Mouse (Mus musculus) heart, postnatal 0 days (tissue): ENCODE data around the gene Nipal1. TPM values are rescaled to one million over a fixed set of nuclear protein-coding genes. Genes with fewer than 3 reads are reported as not detected.

Source experiments
- ATAC-seq: fragments of 200-750 bp; cut with Nextera tagmentation; 2 replicates; pipeline ENCODE4 v1.8.0; 2017; ENCODE audit warnings: low read depth, moderate number of reproducible peaks, moderate library complexity; ENCODE audit not compliant: insufficient read depth
- DNase-seq: peaks from one replicate; pipeline ENCODE4 v3.0.0-alpha.2; 2016; ENCODE audit warnings: low spot score
- H3K27ac ChIP-seq: fragments of 300-500 bp; sonication (generic); 2 replicates; pipeline ENCODE4 v1.5.1; 2014; ENCODE audit warnings: low read depth, mild to moderate bottlenecking
- H3K27me3 ChIP-seq: fragments of 300-500 bp; sonication (generic); 2 replicates; pipeline ENCODE4 v1.6.1; 2014; ENCODE audit warnings: low read length, mixed read lengths; ENCODE audit not compliant: control insufficient read depth, insufficient read depth
- H3K36me3 ChIP-seq: fragments of 300-500 bp; sonication (generic); replicated peaks from 2 replicates; pipeline ENCODE4 v1.6.1; 2014; ENCODE audit warnings: low read length, mixed read lengths; ENCODE audit not compliant: control insufficient read depth, insufficient read depth
- H3K4me1 ChIP-seq: fragments of 300-500 bp; sonication (generic); 2 replicates; pipeline ENCODE4 v1.6.1; 2014; ENCODE audit warnings: antibody characterized with exemption; ENCODE audit not compliant: control insufficient read depth, insufficient read depth
- H3K4me2 ChIP-seq: fragments of 300-500 bp; sonication (generic); 2 replicates; pipeline ENCODE4 v1.6.1; 2014; ENCODE audit warnings: low read depth, mild to moderate bottlenecking, low read length, moderate library complexity
- H3K4me3 ChIP-seq: fragments of 300-500 bp; sonication (generic); 2 replicates; pipeline ENCODE4 v1.5.1; 2014; ENCODE audit warnings: low read depth, low read length
- H3K9ac ChIP-seq: fragments of 300-500 bp; sonication (generic); replicated peaks from 2 replicates; pipeline ENCODE4 v1.6.1; 2014; ENCODE audit warnings: low read depth, low read length, mixed read lengths
- H3K9me3 ChIP-seq: fragments of 300-500 bp; sonication (generic); replicated peaks from 2 replicates; pipeline ENCODE4 v1.6.1; 2016; ENCODE audit warnings: low read length; ENCODE audit not compliant: control insufficient read depth
- CTCF ChIP-seq: IDR thresholded peaks from 2 replicates; pipeline ENCODE4 v1.5.1; 2016; ENCODE audit warnings: antibody characterized with exemption, control low read depth, low read depth
- EP300 ChIP-seq: IDR thresholded peaks from 2 replicates; pipeline ENCODE4 v1.6.1; 2016; ENCODE audit warnings: antibody characterized with exemption, low read depth
- WGBS: fragments of 180-500 bp; shearing (Covaris S2); extraction: QIAGEN DNeasy Blood & Tissue Kit; methylation state at CpG from one replicate; pipeline ENCODE4 v1.1.7; 2014; 5-methylcytosine and 5-hydroxymethylcytosine counted together
- polyA plus RNA-seq: library from polyadenylated mRNA; unstranded; fragments of >200 nt; fragmentation: Nextera tagmentation; extraction: Ambion mirVana; gene quantifications from 2 replicates; pipeline ENCODE4 v1.2.1, GENCODE M21; 2015
- total RNA-seq: library from RNA; depleted of rRNA; stranded (reverse); fragments of >200 nt; gene quantifications from 2 replicates; pipeline ENCODE4 v1.2.3, GENCODE M21; 2014; ENCODE audit warnings: low replicate concordance

Nipal1 gene
- total and polyA plus RNA-seq, 2 experiments from 2014 or later = 0.46 TPM; not detected in 1

- Histone ChIP-seq H3K27me3 (no peaks in the 10 kb centered on the region), H3K4me1 (no peaks in the 10 kb centered on the region), H3K27ac (no peak overlapping the region), H3K36me3 (no peaks in the 10 kb centered on the region), H3K9ac (no peak overlapping the region), H3K4me2 (no peak overlapping the region), H3K9me3 (no peaks in the 10 kb centered on the region), H3K4me3 (no peak overlapping the region)
- no peak for TF ChIP-seq EP300
- no peak for TF ChIP-seq CTCF
- 89% methylated on average over 7 of the region's 7 CpGs for WGBS
- DNase-seq = no peak
- no peak for ATAC-seq
These were observed 42.0 kb downstream of the Nipal1 start for GRCm38 (mm10) chr5:72689556-72689955.

DNA sequence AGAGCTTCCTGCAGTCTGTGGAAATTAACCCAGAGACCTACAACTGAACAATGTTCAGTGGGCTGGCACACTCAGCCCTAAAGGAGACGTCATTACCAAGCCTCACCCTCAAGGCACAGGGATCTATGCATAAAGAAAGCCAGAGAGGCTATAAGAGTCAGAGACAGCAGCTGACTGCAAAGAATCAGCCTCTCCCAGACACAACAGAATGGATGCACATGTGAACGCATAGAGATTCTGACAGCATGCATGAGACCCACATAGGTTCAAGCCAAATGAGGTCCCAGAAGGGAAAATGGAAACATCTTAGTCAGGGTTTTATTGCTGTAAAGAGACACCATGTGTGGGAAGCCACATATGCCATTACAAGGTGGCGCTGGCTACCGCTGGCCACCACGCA lies 42.9 kb downstream of the Nipal1 start:
- Histone ChIP-seq H3K4me2 (no peak overlapping the region), H3K4me3 (no peak overlapping the region), H3K4me1 (no peaks in the 10 kb centered on the region), H3K9me3 (no peaks in the 10 kb centered on the region), H3K9ac (no peak overlapping the region), H3K36me3 (no peaks in the 10 kb centered on the region), H3K27ac (no peak overlapping the region), H3K27me3 (no peaks in the 10 kb centered on the region)
- TF ChIP-seq CTCF (no peak), EP300 (no peak)
- no peak for DNase-seq
- ATAC-seq = no peak
- 88% methylated on average over 5 of the region's 5 CpGs for WGBS

GRCm38 (mm10) chr5:72694684-72695083 lies 47.1 kb downstream of the Nipal1 start:
- Histone ChIP-seq H3K4me1 (no peaks in the 10 kb centered on the region), H3K4me2 (no peak overlapping the region), H3K27me3 (no peaks in the 10 kb centered on the region), H3K9me3 (no peaks in the 10 kb centered on the region), H3K9ac (no peak overlapping the region), H3K4me3 (no peak overlapping the region), H3K36me3 (no peaks in the 10 kb centered on the region), H3K27ac (no peak overlapping the region)
- 75% methylated on average over 2 of the region's 2 CpGs for WGBS
- DNase-seq (no peak), ATAC-seq (no peak)
- no peak for TF ChIP-seq CTCF
- TF ChIP-seq EP300 = no peak

DNA sequence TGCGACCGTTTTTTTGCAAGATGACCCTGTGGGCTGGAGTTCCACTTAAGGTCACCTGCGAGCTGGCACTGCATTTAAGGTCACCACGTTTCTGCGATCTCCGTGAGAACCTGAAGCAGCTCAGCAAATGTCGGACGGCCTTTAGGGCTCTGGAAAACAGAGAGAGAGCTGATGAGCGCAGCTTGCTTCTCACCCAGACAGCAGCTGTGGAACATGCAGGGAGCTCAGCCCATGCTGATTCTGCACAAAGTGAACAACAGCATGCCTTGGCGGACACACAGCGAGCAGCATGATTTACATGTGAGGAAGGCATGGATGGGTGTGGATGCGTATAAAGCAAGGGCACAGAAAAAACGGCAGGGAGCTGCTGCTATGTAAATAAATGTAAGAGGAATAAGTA lies 48.9 kb downstream of the Nipal1 start:
- no peak overlapping the region for H3K27ac ChIP-seq
- H3K4me2 ChIP-seq = no peak overlapping the region
- 80% methylated on average over 13 of the region's 13 CpGs for WGBS
- no peaks in the 10 kb centered on the region for H3K27me3 ChIP-seq
- no peak overlapping the region for H3K9ac ChIP-seq
- no peak for TF ChIP-seq CTCF
- TF ChIP-seq EP300 = no peak
- no peaks in the 10 kb centered on the region for H3K4me1 ChIP-seq
- 0 out of 2 replicates have a peak, but pooled peaks cover 1% of the 10 kb centered on the region for H3K9me3 ChIP-seq
- no peak for DNase-seq
- H3K4me3 ChIP-seq = no peak overlapping the region
- no peak for ATAC-seq
- no peaks in the 10 kb centered on the region for H3K36me3 ChIP-seq

DNA sequence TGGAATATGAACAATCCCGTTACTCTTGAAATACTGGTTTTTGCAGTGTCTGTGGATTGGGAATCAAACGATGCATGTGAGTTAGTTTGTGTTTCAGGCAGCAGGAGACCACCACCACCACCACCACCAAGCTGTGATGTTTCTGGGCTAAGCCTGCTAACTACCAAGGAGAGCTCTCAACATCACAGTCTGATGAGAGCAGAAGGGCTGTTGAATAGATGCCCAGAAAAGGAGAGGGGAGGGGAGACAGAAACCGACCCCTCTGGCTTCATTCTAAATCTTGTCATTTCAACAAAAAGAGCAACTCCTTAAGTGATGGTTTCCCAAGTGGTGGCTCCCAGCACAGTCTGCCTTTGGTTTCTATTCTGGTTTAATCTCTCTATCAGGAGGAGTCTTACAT lies 50.7 kb downstream of the Nipal1 start:
- ATAC-seq = no peak
- TF ChIP-seq EP300 = no peak
- no peak for TF ChIP-seq CTCF

GRCm38 (mm10) chr5:72698818-72699499 lies 51.4 kb downstream of the Nipal1 start:
- Histone ChIP-seq H3K27ac (no peak overlapping the region), H3K9me3 (0 out of 2 replicates have a peak, but pooled peaks cover 2% of the 10 kb centered on the region), H3K4me3 (no peak overlapping the region), H3K4me1 (no peaks in the 10 kb centered on the region), H3K36me3 (no peaks in the 10 kb centered on the region), H3K9ac (no peak overlapping the region), H3K4me2 (no peak overlapping the region), H3K27me3 (no peaks in the 10 kb centered on the region)
- ATAC-seq (no peak), DNase-seq (no peak)
- no peak for TF ChIP-seq EP300
- no peak for TF ChIP-seq CTCF
- WGBS = 73% methylated on average over 7 of the region's 7 CpGs

More for the DNA sequence above, 50.7 kb downstream of the Nipal1 start:
- WGBS = 54% methylated on average over 3 of the region's 3 CpGs
- H3K4me1 ChIP-seq = no peaks in the 10 kb centered on the region
- no peaks in the 10 kb centered on the region for H3K36me3 ChIP-seq
- H3K4me3 ChIP-seq = no peak overlapping the region
- H3K9ac ChIP-seq = no peak overlapping the region
- no peak for DNase-seq
- H3K9me3 ChIP-seq = 0 out of 2 replicates have a peak, but pooled peaks cover 2% of the 10 kb centered on the region
- no peak overlapping the region for H3K4me2 ChIP-seq
- no peaks in the 10 kb centered on the region for H3K27me3 ChIP-seq
- no peak overlapping the region for H3K27ac ChIP-seq
